Mouse (Mus musculus): ENCODE results near the gene Naa50. TPM values are rescaled to one million over a fixed set of nuclear protein-coding genes. Genes with fewer than 3 reads are reported as not detected.

Naa50 gene
- polyA plus RNA-seq, 1 experiment from 2014 or later = 116 TPM

- no peaks in the 10 kb centered on the region for H3K9me3 ChIP-seq (ENCODE audit: control insufficient read depth, low read length)
- no peaks in the 10 kb centered on the region for H3K36me3 ChIP-seq (ENCODE audit: control insufficient read depth, insufficient read depth, low read length)
- no peak overlapping the region for H3K4me3 ChIP-seq (ENCODE audit: low read depth, low read length)
- no peaks in the 10 kb centered on the region for H3K4me1 ChIP-seq (replicated peaks; ENCODE audit: control insufficient read depth, insufficient read depth, low read length)
- WGBS = 92% methylated on average over 2 of the region's 2 CpGs
- no peak for ATAC-seq (replicated peaks; ENCODE audit: low FRiP score)
- no peaks in the 10 kb centered on the region for H3K27me3 ChIP-seq (ENCODE audit: control insufficient read depth, insufficient read depth, low read length)
- no peak overlapping the region for H3K9ac ChIP-seq (ENCODE audit: low read length)
- no peak for DNase-seq (ENCODE audit: low spot score)
- H3K4me2 ChIP-seq (ENCODE audit: low read depth, low read length, severe bottlenecking) = no peak overlapping the region
- no peak overlapping the region for H3K27ac ChIP-seq (ENCODE audit: low read depth, low read length)
These were observed 24.2 kb downstream of the Naa50 start for GRCm38 (mm10) chr16:44163831-44164230.

- Histone ChIP-seq H3K4me2 (ENCODE audit: low read depth, low read length, severe bottlenecking) (no peak overlapping the region), H3K27me3 (ENCODE audit: control insufficient read depth, insufficient read depth, low read length) (no peaks in the 10 kb centered on the region), H3K4me1 (replicated peaks; ENCODE audit: control insufficient read depth, insufficient read depth, low read length) (no peaks in the 10 kb centered on the region), H3K4me3 (ENCODE audit: low read depth, low read length) (no peak overlapping the region), H3K27ac (ENCODE audit: low read depth, low read length) (no peak overlapping the region), H3K9me3 (ENCODE audit: control insufficient read depth, low read length) (no peaks in the 10 kb centered on the region), H3K36me3 (ENCODE audit: control insufficient read depth, insufficient read depth, low read length) (no peaks in the 10 kb centered on the region), H3K9ac (ENCODE audit: low read length) (no peak overlapping the region)
- WGBS = 71% methylated on average over 3 of the region's 3 CpGs
- no peak for ATAC-seq (replicated peaks; ENCODE audit: low FRiP score)
- DNase-seq (ENCODE audit: low spot score) = no peak
These were observed 25.6 kb downstream of the Naa50 start for GRCm38 (mm10) chr16:44165182-44165581.

DNA sequence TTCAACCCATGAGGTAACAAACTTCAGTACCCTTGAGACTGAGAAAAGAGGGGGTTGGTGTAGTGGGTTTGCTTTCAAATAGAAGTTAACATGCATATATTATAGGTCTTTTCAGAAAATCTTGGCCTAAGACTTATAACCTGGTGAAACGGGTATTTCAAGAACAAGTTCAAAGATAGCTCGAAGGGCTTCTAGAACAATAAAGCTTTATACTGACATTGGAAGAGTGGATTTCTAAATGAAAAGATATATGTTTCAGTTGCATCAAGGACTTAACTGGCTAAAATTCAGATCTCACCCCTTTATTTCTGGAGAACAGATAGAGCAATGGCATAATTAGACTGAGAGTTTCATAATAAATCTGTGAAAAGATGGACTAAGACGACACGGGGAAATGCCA lies 29.4 kb downstream of the Naa50 start:
- ATAC-seq (replicated peaks; ENCODE audit: low FRiP score) = no peak
- H3K9me3 ChIP-seq (ENCODE audit: control insufficient read depth, low read length) = no peaks in the 10 kb centered on the region
- H3K9ac ChIP-seq (ENCODE audit: low read length) = no peak overlapping the region
- 87% methylated on average over 4 of the region's 4 CpGs for WGBS
- no peak for DNase-seq (ENCODE audit: low spot score)
- no peak overlapping the region for H3K4me3 ChIP-seq (ENCODE audit: low read depth, low read length)
- H3K27ac ChIP-seq (ENCODE audit: low read depth, low read length) = no peak overlapping the region
- no peaks in the 10 kb centered on the region for H3K27me3 ChIP-seq (ENCODE audit: control insufficient read depth, insufficient read depth, low read length)
- H3K36me3 ChIP-seq (ENCODE audit: control insufficient read depth, insufficient read depth, low read length) = no peaks in the 10 kb centered on the region
- H3K4me2 ChIP-seq (ENCODE audit: low read depth, low read length, severe bottlenecking) = no peak overlapping the region
- no peaks in the 10 kb centered on the region; the same call in 1 of the 2 replicates for H3K4me1 ChIP-seq (replicated peaks; ENCODE audit: control insufficient read depth, insufficient read depth, low read length)

DNA sequence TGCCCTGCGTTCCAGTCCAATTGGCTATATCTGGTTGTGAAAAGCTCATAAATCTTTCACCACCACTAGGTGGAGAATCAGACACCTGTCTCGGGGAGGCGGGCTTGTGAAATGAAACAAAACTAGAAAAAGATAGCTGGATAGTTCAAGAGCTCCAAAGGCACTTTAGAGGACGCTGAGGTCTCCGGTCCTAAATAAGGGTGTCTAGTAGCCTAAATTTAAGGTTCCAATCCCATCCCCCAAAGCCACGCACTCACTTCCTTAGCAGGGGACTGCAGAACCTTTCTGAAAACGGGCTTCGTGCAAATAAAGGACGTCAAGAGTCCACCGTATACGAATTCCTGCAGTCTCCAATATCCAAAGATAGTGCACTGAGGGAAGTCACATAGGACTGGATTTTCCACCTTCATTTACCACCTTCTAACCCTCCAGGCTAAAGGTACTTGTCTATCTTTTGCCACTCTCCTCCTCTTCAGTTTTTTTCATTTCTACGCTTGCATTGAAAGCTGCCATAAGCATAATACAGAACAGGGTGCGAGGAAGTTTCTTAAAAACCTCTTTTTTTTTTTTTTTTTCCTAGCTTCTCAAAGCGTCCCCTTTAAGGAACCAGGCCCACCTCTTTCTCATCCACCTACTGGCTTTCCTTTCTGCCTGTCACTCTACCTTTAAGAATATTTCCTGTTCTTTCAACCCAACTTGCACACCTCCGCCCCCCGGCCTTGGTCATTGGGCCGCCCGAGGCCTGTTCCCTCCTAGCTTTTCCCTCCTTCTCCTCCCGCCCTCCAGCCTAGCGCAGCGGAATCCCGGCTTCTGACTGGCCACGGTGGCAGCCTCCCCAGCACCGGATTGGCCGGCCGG lies 32.9 kb downstream of the Naa50 start:
- Histone ChIP-seq H3K9ac (ENCODE audit: low read length) (peak overlapping the region; percentile 74), H3K4me2 (ENCODE audit: low read depth, low read length, severe bottlenecking) (peak overlapping the region; percentile 74), H3K36me3 (ENCODE audit: control insufficient read depth, insufficient read depth, low read length) (no peaks in the 10 kb centered on the region), H3K4me3 (ENCODE audit: low read depth, low read length) (peak overlapping the region; percentile 94), H3K27me3 (ENCODE audit: control insufficient read depth, insufficient read depth, low read length) (no peaks in the 10 kb centered on the region), H3K9me3 (ENCODE audit: control insufficient read depth, low read length) (no peaks in the 10 kb centered on the region), H3K4me1 (replicated peaks; ENCODE audit: control insufficient read depth, insufficient read depth, low read length) (no peaks in the 10 kb centered on the region; the same call in 1 of the 2 replicates), H3K27ac (ENCODE audit: low read depth, low read length) (peak overlapping the region; percentile 82)
- peak; percentile 100 for ATAC-seq (replicated peaks; ENCODE audit: low FRiP score)
- WGBS = under 1% methylated on average over 26 of the region's 26 CpGs
- peak; percentile 99 for DNase-seq (ENCODE audit: low spot score)

DNA sequence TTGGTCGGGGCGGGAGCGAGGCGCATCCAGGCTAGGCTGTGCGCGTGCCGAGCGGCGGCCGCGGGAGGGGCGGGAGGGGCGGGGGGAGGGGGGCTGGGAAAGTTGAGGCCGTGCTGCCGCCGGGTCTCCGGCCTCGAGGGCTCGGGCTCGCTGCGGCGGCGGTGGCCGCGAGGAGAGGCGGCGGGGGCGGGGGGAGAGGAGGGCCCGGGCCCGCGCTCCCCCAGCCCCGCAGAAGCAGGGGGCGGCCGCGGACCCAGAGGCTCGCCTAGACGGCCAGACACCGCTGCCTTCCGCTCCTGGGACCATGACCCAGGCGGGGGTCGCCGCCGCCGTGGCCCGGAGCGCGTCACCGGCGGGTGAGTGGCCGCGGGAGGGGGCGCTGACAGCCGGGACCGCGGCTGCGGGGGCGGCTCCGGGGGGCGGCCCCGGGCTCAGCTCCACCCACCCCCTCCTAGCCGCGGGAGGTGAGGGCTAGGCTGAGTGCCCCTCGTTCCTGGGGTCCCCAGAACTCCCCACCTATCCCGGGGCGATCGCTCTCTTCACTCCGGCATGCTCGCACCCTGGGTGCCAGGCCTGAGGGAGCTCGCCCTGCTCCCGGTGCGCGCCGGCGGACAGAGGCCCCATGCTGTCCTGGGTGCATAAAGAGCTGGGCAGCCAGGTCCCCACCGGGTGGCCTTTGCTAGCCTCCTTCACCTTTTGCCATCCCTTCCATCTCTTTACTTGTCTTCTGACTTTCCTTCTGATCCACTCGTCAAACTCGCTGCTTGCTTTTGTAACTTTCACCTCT lies 33.7 kb downstream of the Naa50 start, which contains the start of gene Usf3:
Gene Usf3 (plus strand): TSS at position 92 of the 787 bp plus-strand sequence.
- Histone ChIP-seq H3K27ac (ENCODE audit: low read depth, low read length) (peak within 1 kb of the TSS; percentile 82), H3K4me2 (ENCODE audit: low read depth, low read length, severe bottlenecking) (peak within 1 kb of the TSS; percentile 74), H3K36me3 (ENCODE audit: control insufficient read depth, insufficient read depth, low read length) (no peaks in the 10 kb centered on the region), H3K4me1 (replicated peaks; ENCODE audit: control insufficient read depth, insufficient read depth, low read length) (no peaks in the 10 kb centered on the region; the same call in 1 of the 2 replicates), H3K9ac (ENCODE audit: low read length) (peak within 1 kb of the TSS; percentile 96), H3K9me3 (ENCODE audit: control insufficient read depth, low read length) (no peaks in the 10 kb centered on the region), H3K4me3 (ENCODE audit: low read depth, low read length) (peak within 1 kb of the TSS; percentile 94), H3K27me3 (ENCODE audit: control insufficient read depth, insufficient read depth, low read length) (no peaks in the 10 kb centered on the region)
- ATAC-seq (replicated peaks; ENCODE audit: low FRiP score) (peak; percentile 77), DNase-seq (ENCODE audit: low spot score) (no peak)
- WGBS = 0% methylated on average over 61 of the region's 77 CpGs

DNA sequence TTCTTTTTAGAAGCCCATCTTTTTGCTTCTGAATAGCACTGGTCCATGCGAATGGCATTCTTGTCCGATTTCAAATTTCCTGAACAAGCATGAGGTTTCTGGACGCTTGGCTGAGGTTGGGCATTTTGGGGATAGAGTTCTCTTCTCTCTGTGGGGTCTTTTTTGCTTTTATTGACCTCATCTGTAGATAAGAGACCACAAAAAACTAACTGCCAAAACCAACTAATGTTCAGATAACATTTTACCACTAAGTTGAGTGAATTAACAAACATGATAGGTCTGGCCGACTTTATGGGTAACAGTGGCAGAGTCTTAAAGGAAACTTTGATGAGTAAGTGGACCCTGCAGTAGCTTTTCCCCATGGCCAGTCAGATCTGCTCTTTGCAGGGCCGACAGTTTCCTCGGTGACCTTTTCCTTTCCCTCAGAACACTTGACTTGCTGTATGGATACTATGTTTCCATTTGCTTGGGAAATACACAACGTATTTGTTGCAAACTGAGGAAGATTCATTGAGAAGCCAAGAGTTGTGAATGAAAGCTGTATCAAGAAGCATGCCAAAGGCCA lies 34.4 kb downstream of the Naa50 start:
- DNase-seq (ENCODE audit: low spot score) (no peak), ATAC-seq (replicated peaks; ENCODE audit: low FRiP score) (no peak)
- peak overlapping the region; percentile 57 for H3K4me2 ChIP-seq (ENCODE audit: low read depth, low read length, severe bottlenecking)
- H3K27me3 ChIP-seq (ENCODE audit: control insufficient read depth, insufficient read depth, low read length) = no peaks in the 10 kb centered on the region
- peak overlapping the region; percentile 96 for H3K9ac ChIP-seq (ENCODE audit: low read length)
- no peaks in the 10 kb centered on the region for H3K9me3 ChIP-seq (ENCODE audit: control insufficient read depth, low read length)
- no peaks in the 10 kb centered on the region; the same call in 1 of the 2 replicates for H3K4me1 ChIP-seq (replicated peaks; ENCODE audit: control insufficient read depth, insufficient read depth, low read length)
- 29% methylated on average over 7 of the region's 7 CpGs for WGBS
- H3K36me3 ChIP-seq (ENCODE audit: control insufficient read depth, insufficient read depth, low read length) = no peaks in the 10 kb centered on the region
- no peak overlapping the region for H3K27ac ChIP-seq (ENCODE audit: low read depth, low read length)
- H3K4me3 ChIP-seq (ENCODE audit: low read depth, low read length) = peak overlapping the region; percentile 94

GRCm38 (mm10) chr16:44175001-44175400 lies 35.4 kb downstream of the Naa50 start:
- no peak overlapping the region for H3K9ac ChIP-seq (ENCODE audit: low read length)
- H3K4me1 ChIP-seq (replicated peaks; ENCODE audit: control insufficient read depth, insufficient read depth, low read length) = no peaks in the 10 kb centered on the region; the same call in 1 of the 2 replicates
- H3K4me2 ChIP-seq (ENCODE audit: low read depth, low read length, severe bottlenecking) = no peak overlapping the region
- H3K9me3 ChIP-seq (ENCODE audit: control insufficient read depth, low read length) = no peaks in the 10 kb centered on the region
- H3K4me3 ChIP-seq (ENCODE audit: low read depth, low read length) = no peak overlapping the region
- 94% methylated on average over 1 of the region's 1 CpGs for WGBS
- DNase-seq (ENCODE audit: low spot score) (no peak), ATAC-seq (replicated peaks; ENCODE audit: low FRiP score) (no peak)
- H3K36me3 ChIP-seq (ENCODE audit: control insufficient read depth, insufficient read depth, low read length) = no peaks in the 10 kb centered on the region
- H3K27me3 ChIP-seq (ENCODE audit: control insufficient read depth, insufficient read depth, low read length) = no peaks in the 10 kb centered on the region
- H3K27ac ChIP-seq (ENCODE audit: low read depth, low read length) = no peak overlapping the region

GRCm38 (mm10) chr16:44176511-44176910 lies 36.9 kb downstream of the Naa50 start:
- H3K4me2 ChIP-seq (ENCODE audit: low read depth, low read length, severe bottlenecking) = no peak overlapping the region
- 93% methylated on average over 2 of the region's 2 CpGs for WGBS

More at GRCm38 (mm10) chr16:44176511-44176910, 36.9 kb downstream of the Naa50 start:
- DNase-seq (ENCODE audit: low spot score) (no peak), ATAC-seq (replicated peaks; ENCODE audit: low FRiP score) (no peak)
- no peak overlapping the region for H3K9ac ChIP-seq (ENCODE audit: low read length)
- no peaks in the 10 kb centered on the region for H3K9me3 ChIP-seq (ENCODE audit: control insufficient read depth, low read length)
- no peak overlapping the region for H3K4me3 ChIP-seq (ENCODE audit: low read depth, low read length)
- no peak overlapping the region for H3K27ac ChIP-seq (ENCODE audit: low read depth, low read length)
- H3K4me1 ChIP-seq (replicated peaks; ENCODE audit: control insufficient read depth, insufficient read depth, low read length) = no peaks in the 10 kb centered on the region; the same call in 1 of the 2 replicates
- no peaks in the 10 kb centered on the region for H3K36me3 ChIP-seq (ENCODE audit: control insufficient read depth, insufficient read depth, low read length)
- no peaks in the 10 kb centered on the region for H3K27me3 ChIP-seq (ENCODE audit: control insufficient read depth, insufficient read depth, low read length)

Measured in forebrain, embryonic 11.5 days (tissue).